Mouse (Mus musculus) lung, embryonic 14.5 days (tissue): Measurements from ENCODE around the gene Man2a1. TPM values are rescaled to one million over a fixed set of nuclear protein-coding genes. Genes with fewer than 3 reads are reported as not detected.

Source experiments
- ATAC-seq: fragments of 200-750 bp; cut with Nextera tagmentation; 2 replicates; pipeline ENCODE4 v1.8.0; 2017; ENCODE audit warnings: mild to moderate bottlenecking, moderate TSS enrichment, moderate library complexity; ENCODE audit not compliant: insufficient read depth
- DNase-seq: peaks from one replicate; pipeline ENCODE4 v3.0.0-alpha.2; 2015
- H3K27ac ChIP-seq: fragments of 300-500 bp; sonication (generic); 2 replicates; pipeline ENCODE4 v1.5.1; 2014; ENCODE audit warnings: low read depth, mild to moderate bottlenecking, moderate library complexity
- H3K27me3 ChIP-seq: fragments of 300-500 bp; sonication (generic); 2 replicates; pipeline ENCODE4 v1.6.1; 2014; ENCODE audit warnings: low read length, control low read depth; ENCODE audit not compliant: insufficient read depth
- H3K36me3 ChIP-seq: fragments of 300-500 bp; sonication (generic); 2 replicates; pipeline ENCODE4 v1.6.1; 2014; ENCODE audit warnings: control low read depth; ENCODE audit not compliant: insufficient read depth
- H3K4me1 ChIP-seq: fragments of 300-500 bp; sonication (generic); 2 replicates; pipeline ENCODE4 v1.6.1; 2014; ENCODE audit warnings: antibody characterized with exemption, control low read depth; ENCODE audit not compliant: insufficient read depth
- H3K4me2 ChIP-seq: fragments of 300-500 bp; sonication (generic); 2 replicates; pipeline ENCODE4 v1.6.1; 2014; ENCODE audit warnings: mild to moderate bottlenecking
- H3K4me3 ChIP-seq: fragments of 300-500 bp; sonication (generic); 2 replicates; pipeline ENCODE4 v1.5.1; 2014; ENCODE audit warnings: low read depth, low read length
- H3K9ac ChIP-seq: fragments of 300-500 bp; sonication (generic); 2 replicates; pipeline ENCODE4 v1.6.1; 2014
- H3K9me3 ChIP-seq: fragments of 300-500 bp; sonication (generic); 2 replicates; pipeline ENCODE4 v1.6.1; 2016; ENCODE audit warnings: low read depth, low read length, control low read depth
- CTCF ChIP-seq: IDR thresholded peaks from 2 replicates; pipeline ENCODE4 v1.5.1; 2016; ENCODE audit warnings: antibody characterized with exemption, low read depth
- WGBS: fragments of 180-500 bp; shearing (Covaris S2); extraction: QIAGEN DNeasy Blood & Tissue Kit; methylation state at CpG from one replicate; pipeline ENCODE4 v1.1.7; 2014; 5-methylcytosine and 5-hydroxymethylcytosine counted together
- polyA plus RNA-seq: library from polyadenylated mRNA; unstranded; fragments of >200 nt; fragmentation: Nextera tagmentation; extraction: Ambion mirVana; gene quantifications from 2 replicates; pipeline ENCODE4 v1.2.1, GENCODE M21; 2014

Gene Man2a1
- polyA plus RNA-seq, 1 experiment from 2014 or later: 9.0 TPM

DNA sequence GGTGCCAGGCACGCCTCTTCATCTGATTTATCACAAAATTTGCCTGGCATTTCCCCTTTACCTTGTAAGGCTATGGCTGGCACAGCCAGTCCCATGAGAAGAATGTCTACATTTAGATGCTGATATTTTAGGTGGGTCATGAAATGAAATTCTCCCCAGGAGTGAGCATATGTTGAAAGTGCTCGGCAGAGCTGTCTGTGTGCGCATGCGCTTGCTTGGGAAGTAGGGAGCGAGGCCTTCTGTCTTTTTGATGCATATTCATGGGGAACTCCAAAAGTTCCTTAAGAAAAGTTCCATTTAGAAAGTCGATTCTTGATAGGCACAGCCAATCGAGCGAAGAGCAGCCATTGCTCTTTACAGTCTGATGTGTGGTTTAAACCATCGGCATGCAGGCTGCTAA, 26.6 kb upstream of the Man2a1 start:
- DNase-seq (no peak), ATAC-seq (no peak)
- Histone ChIP-seq H3K4me2 (no peak overlapping the region), H3K4me3 (no peak overlapping the region), H3K36me3 (no peaks in the 10 kb centered on the region), H3K9ac (no peak overlapping the region), H3K27me3 (no peaks in the 10 kb centered on the region), H3K9me3 (no peaks in the 10 kb centered on the region), H3K27ac (no peak overlapping the region), H3K4me1 (no peaks in the 10 kb centered on the region)
- 90% methylated on average over 9 of the region's 9 CpGs for WGBS
- TF ChIP-seq CTCF: no peak

DNA sequence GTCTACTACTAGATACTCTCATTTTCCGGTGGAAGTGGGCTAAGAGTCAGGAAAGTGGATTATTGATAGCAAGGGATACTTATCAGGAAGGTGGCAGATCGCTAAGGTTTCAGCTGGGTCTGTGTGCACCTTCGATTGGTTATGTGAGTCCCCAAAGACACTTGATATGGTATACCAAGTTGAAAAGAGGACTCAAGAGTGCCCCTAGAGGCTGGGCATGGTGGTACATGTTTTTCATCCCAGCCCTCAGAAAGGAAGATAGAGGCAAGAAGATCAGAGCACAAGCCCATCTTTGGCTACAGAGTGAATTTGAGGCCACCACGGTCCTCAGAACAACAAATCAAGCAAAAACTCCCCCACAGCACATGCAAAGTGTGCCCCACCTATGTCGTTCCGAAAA, 25.3 kb upstream of the Man2a1 start:
- DNase-seq (no peak), ATAC-seq (no peak)
- no peaks in the 10 kb centered on the region for H3K27me3 ChIP-seq

DNA sequence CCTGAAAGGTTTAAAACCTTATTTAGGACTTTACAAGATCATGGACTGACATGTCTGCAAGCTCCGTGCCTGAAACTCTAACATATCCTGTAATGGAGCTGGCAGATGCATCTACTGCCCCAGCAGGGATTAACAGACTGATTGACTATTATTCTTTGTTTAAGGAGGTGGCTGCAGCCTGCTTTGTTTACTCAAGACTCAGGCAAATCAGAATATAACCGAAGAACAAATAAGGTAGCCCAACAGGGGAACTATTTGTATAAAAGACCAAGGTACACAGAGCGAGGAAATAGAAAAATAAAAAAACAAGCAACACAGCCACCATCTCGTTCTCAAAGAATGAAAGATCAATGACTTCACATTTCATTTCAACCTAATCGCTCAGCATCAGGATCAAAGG, 23.1 kb upstream of the Man2a1 start:
- no peak overlapping the region for H3K9ac ChIP-seq
- no peak for ATAC-seq
- no peaks in the 10 kb centered on the region for H3K27me3 ChIP-seq
- no peak overlapping the region for H3K27ac ChIP-seq
- DNase-seq: no peak
- no peak overlapping the region for H3K4me2 ChIP-seq
- WGBS: 20% methylated on average over 5 of the region's 5 CpGs
- no peak for TF ChIP-seq CTCF
- no peaks in the 10 kb centered on the region for H3K4me1 ChIP-seq
- no peaks in the 10 kb centered on the region for H3K9me3 ChIP-seq
- no peak overlapping the region for H3K4me3 ChIP-seq
- no peaks in the 10 kb centered on the region for H3K36me3 ChIP-seq

More for the DNA sequence above, 25.3 kb upstream of the Man2a1 start:
- Histone ChIP-seq H3K4me3 (no peak overlapping the region), H3K27ac (no peak overlapping the region), H3K4me1 (no peaks in the 10 kb centered on the region), H3K9ac (no peak overlapping the region), H3K4me2 (no peak overlapping the region), H3K36me3 (no peaks in the 10 kb centered on the region), H3K9me3 (no peaks in the 10 kb centered on the region)
- 79% methylated on average over 6 of the region's 6 CpGs for WGBS
- TF ChIP-seq CTCF: peak; percentile 49

DNA sequence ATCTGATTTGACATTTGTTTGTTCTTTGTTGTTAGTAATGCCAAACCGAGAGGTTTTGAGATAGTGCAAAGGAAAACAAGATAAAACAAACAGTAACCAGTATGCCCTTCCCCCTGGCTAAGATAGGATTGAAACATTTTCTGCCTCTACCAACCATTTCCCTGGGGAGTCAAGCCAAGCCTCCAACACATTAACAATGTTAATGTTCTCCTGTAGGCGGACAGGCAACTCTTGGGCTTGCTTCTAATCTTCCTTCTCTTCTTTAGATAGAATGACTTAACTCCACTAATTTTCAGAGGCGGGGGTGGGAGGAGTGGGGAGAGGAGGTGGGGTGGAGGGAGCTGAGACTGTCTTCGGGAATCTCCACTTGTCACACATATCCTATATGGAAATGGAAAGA, 22.2 kb upstream of the Man2a1 start:
- no peaks in the 10 kb centered on the region for H3K27me3 ChIP-seq
- no peak for ATAC-seq
- no peak overlapping the region for H3K4me3 ChIP-seq
- no peaks in the 10 kb centered on the region for H3K36me3 ChIP-seq
- H3K9ac ChIP-seq: no peak overlapping the region
- H3K9me3 ChIP-seq: no peaks in the 10 kb centered on the region
- H3K4me2 ChIP-seq: no peak overlapping the region
- TF ChIP-seq CTCF: no peak
- WGBS: 13% methylated on average over 4 of the region's 4 CpGs
- no peaks in the 10 kb centered on the region for H3K4me1 ChIP-seq
- no peak overlapping the region for H3K27ac ChIP-seq
- DNase-seq: peak; percentile 16

DNA sequence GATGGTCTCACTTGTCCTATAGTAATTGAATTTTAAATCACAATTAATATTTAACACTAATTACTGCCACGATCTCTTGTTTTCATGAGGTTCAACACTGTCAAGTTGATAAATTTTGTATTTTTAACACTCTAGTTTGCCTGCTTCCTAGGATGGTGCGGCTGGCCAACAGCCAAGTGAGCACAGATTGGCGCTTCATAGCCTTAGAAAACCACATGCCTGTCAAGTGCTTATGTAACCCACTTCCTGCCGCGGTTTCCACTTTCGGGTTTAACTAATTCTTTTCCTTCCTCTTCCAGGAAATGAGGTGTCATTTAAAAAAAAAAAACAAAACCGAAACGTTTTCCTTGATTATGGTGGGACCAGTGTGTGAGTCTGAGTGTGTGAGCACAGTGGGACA, 20.8 kb upstream of the Man2a1 start:
- Histone ChIP-seq H3K27me3 (no peaks in the 10 kb centered on the region), H3K4me1 (no peaks in the 10 kb centered on the region), H3K4me3 (no peak overlapping the region), H3K4me2 (no peak overlapping the region), H3K27ac (no peak overlapping the region), H3K9me3 (no peaks in the 10 kb centered on the region), H3K9ac (no peak overlapping the region), H3K36me3 (no peaks in the 10 kb centered on the region)
- WGBS: 27% methylated on average over 8 of the region's 8 CpGs
- no peak for TF ChIP-seq CTCF
- peak; percentile 63 for DNase-seq
- no peak for ATAC-seq

DNA sequence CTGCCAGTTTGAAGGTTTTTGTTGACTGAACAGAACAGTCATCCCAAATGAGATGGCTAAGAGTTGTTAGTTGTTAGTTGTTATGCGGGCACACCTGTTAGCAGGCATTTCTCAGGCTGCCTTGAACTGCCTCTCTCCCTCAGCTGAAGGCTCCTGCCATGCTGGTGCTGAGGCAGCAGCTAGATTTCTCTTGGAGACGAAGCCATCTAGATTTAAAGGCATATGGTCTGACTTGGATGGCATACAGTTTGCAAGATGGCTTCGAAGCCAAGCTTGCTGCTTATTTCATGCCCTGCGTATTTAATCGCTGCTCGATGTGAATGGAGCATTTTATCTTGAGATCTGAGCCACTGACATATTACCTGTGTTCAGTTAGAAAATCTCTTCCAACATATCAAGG, 19.4 kb upstream of the Man2a1 start:
- H3K27ac ChIP-seq: no peak overlapping the region
- DNase-seq (no peak), ATAC-seq (no peak)
- H3K27me3 ChIP-seq: no peaks in the 10 kb centered on the region
- H3K4me1 ChIP-seq: no peaks in the 10 kb centered on the region
- no peak for TF ChIP-seq CTCF
- no peaks in the 10 kb centered on the region for H3K9me3 ChIP-seq
- H3K4me3 ChIP-seq: no peak overlapping the region
- no peaks in the 10 kb centered on the region for H3K36me3 ChIP-seq
- WGBS: 88% methylated on average over 6 of the region's 6 CpGs
- H3K4me2 ChIP-seq: no peak overlapping the region
- H3K9ac ChIP-seq: no peak overlapping the region

DNA sequence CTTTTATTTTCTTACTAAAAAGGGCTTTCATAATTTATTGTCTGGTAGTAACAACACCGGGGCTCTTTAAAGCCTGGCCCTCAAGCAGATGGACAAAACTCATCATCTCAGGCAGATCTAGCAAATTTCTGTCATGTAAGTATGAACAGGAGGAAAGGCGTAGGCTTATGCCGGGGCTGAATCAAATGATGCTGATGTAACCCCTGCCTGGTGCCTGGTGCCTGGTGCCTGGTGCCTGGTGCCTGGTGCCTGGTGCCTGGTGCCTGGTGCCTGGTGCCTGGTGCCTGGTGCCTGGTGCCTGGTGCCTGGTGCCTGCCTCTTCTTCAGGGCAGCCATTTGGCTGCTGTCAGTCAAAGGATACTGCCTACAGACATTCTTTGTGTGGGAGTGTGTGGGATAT, 18.6 kb upstream of the Man2a1 start:
- TF ChIP-seq CTCF: no peak
- no peaks in the 10 kb centered on the region for H3K27me3 ChIP-seq
- H3K4me1 ChIP-seq: no peaks in the 10 kb centered on the region
- ATAC-seq (no peak), DNase-seq (no peak)
- no peak overlapping the region for H3K9ac ChIP-seq
- H3K9me3 ChIP-seq: no peaks in the 10 kb centered on the region
- H3K4me2 ChIP-seq: no peak overlapping the region
- 80% methylated on average over 3 of the region's 3 CpGs for WGBS
- no peak overlapping the region for H3K27ac ChIP-seq
- no peaks in the 10 kb centered on the region for H3K36me3 ChIP-seq
- no peak overlapping the region for H3K4me3 ChIP-seq

DNA sequence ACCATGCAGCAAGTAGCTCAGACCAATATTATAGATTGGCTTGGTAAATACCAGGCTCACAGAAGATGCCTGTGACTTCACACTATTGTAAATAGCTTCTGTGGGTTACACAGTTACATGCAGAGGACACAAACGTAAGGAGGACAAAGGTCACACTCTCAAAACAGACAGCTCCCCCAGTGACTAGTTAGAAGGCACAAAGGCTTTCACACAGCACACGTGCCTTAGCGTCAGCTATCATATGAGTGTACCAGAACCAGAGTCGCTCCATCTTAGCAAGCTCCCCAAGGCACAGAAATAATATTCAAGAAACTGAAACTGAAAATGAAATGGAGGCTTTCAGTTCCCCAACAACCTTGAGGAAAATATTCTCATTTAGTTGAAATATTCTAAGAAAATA, 10.1 kb upstream of the Man2a1 start:
- H3K4me3 ChIP-seq: no peak overlapping the region
- 44% methylated on average over 4 of the region's 4 CpGs for WGBS
- no peak overlapping the region for H3K27ac ChIP-seq
- H3K36me3 ChIP-seq: no peaks in the 10 kb centered on the region
- H3K9me3 ChIP-seq: no peaks in the 10 kb centered on the region
- H3K4me2 ChIP-seq: no peak overlapping the region
- DNase-seq (no peak), ATAC-seq (no peak)
- H3K9ac ChIP-seq: no peak overlapping the region
- no peaks in the 10 kb centered on the region for H3K27me3 ChIP-seq
- no peak for TF ChIP-seq CTCF
- H3K4me1 ChIP-seq: no peaks in the 10 kb centered on the region
